Mouse (Mus musculus) mouse embryonic stem cell (cell line): Measurements from ENCODE around the gene Clk1.

ENCODE experiments used
- in situ Hi-C, 2 experiments: fragments of 300-500 bp; cut with MboI; formaldehyde crosslinking; loops; 1 replicate in 1 of 2; 3 replicates in 1 of 2; pipeline ENCODE4 v1.14.3; 2019 to 2020; ENCODE audit warnings: low sequenced_read_pairs in 2 of 2, low pct_unique_long_range_greater_than_20kb in 1 of 2, mixed read lengths in 1 of 2; ENCODE audit not compliant: unreplicated experiment in 1 of 2

Clk1 gene

GRCm38 (mm10) chr1:58369716-58370115, 54.1 kb downstream of the Clk1 start:
- in situ Hi-C loops: no loop called here

- in situ Hi-C loops: no loop called here
Observed at GRCm38 (mm10) chr1:58366737-58367471, 57.0 kb downstream of the Clk1 start.

GRCm38 (mm10) chr1:58365829-58366228, 58.0 kb downstream of the Clk1 start:
- in situ Hi-C loops: no loop called here

- in situ Hi-C loops: no loop called here
Observed at GRCm38 (mm10) chr1:58364551-58364950, 59.3 kb downstream of the Clk1 start.

- in situ Hi-C loops: no loop called here
Observed at GRCm38 (mm10) chr1:58362296-58362695, 61.6 kb downstream of the Clk1 start.
